Mouse (Mus musculus): Measurements from ENCODE around the gene Def6.

Def6 gene

GRCm38 (mm10) chr17:28207591-28208313, at the start of gene Def6:
Def6 (plus strand) TSS chr17:28207778.
- no peak for DNase-seq (ENCODE audit: low spot score in 2 of 2)

DNA sequence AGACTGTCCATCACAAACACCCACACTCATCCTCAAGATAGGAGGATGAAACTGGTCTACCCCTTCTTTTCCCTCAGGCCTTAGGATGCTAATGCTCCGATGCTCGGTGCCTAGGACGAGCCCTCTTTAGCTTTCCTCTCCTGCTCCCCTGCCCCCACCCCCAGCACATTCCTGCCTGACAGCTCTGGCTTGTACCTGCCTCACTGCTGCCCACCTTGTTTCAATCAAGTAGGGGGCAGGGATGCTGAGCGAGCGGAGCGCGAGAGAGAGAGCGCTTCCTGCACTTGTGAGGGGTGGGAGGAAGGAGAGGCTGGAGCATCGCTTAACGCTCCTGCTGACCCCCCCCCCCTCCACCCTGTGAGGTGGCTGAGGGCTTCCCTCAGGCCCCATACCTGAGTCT, 47.2 kb upstream of the Def6 start:
- no peak for DNase-seq (ENCODE audit: low spot score in 2 of 2)

- DNase-seq (ENCODE audit: low spot score in 2 of 2): no peak
Observed at GRCm38 (mm10) chr17:28161310-28161881, 46.2 kb upstream of the Def6 start.

GRCm38 (mm10) chr17:28163666-28164065, 43.9 kb upstream of the Def6 start:
- DNase-seq (ENCODE audit: low spot score in 2 of 2): no peak

DNA sequence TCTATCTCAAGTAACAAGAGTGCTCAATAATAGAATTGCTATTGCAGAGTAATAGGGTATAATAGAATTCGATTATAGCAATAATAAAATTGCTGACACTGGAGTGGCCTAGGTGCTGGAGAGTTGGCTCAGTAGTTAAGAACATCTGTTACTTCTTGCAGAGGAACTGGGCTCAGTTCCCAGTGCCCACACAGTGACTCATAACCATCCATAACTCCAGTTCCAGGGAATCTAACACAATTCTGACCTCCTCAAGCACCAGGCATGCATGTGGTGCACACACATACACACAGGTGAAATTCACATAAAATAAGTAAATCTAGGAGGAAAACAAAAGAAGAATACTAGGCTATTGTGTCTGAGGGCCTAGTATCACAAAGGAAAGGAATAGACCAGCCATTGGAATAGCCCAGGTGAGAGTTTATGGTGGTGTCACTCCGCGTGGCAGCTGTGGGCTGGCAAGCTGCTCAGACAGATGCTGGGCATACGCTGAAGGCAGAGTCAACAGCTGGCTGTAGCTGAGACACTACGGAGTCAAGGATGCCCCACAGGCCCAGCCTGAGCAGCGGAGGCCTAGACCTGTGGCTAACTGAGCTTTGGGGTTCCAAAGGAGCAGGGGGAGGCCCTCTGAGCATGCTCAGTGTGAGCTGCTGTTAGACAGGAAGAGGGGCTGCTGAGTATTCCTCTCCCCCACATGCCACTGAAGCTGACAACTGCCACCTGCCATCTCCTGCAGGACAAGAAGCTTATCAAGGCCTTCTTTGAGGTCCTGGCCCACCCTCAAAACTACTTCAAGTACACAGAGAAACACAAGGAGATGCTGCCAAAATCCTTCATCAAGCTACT, 36.9 kb upstream of the Def6 start:
- DNase-seq (ENCODE audit: low spot score in 2 of 2): peak in 1 of 2 experiments; percentile 48

- no peak for DNase-seq (ENCODE audit: low spot score in 2 of 2)
Observed at GRCm38 (mm10) chr17:28172690-28173089, 34.9 kb upstream of the Def6 start.

DNA sequence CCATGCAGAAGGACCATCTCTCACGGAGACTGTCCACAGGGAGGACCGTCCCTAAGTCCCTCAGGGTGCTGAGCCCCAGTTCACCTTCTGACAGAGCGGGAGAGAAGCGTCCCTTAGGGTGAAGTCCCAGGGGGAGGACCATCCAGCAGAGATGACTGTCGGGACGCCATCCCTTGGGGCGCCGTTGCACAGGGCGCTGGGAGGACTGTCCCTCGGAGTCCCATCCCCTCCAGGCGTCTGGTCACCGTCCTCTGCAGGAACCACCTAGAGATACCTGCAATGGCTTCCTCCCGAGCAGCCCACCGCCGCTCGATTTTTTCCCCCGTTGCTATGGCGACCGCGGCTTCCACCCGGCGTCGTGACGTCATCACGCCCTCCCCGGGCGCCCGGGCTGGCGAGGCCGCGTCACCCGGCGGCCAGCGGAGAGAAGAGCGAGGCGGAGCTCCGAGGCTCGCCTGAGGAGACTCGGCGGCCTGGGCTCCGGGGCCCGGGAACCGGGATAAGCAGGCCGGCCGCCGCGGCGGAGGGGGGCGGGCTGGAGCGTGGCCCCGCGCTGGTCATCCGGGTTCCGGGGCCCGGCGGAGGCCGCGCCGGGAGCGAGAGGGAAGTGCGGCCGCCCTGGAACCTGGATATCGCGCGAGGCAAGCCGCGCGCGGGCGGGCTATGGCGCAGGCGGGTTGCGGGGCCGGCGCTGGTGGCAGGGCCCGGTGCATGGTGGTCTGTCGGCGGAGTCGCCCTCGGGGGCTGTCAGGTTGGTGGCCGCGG, 30.6 kb upstream of the Def6 start, which contains the start of gene Zfp523:
TSS of gene Zfp523 (plus strand) at position 355 of the 765 bp plus-strand sequence.
- DNase-seq (ENCODE audit: low spot score in 2 of 2): peak; percentile 82 to 84

DNA sequence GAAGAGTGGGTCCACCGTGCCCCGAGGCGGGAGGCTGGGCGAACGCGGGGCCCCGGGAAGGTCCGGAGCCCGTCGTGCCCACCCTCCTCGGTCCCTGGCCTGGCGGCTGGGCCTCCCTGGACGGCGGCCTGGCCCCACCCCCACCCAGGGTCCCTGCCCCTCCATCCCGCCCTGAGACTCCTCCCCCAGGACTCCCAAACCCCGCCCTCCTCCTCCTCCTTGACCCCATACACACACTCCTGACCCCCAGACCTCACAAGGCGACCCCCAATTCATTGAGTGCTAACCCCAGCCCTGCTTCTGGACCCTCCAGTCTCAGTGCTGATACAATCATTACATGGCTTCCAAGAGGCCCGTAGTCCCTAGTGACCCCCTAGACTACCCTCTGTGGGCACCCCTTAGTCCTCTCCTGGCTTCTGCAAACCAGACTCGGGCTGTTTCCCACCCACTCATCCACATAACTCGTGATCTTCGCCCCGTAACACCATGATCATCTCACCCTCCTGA, 30.0 kb upstream of the Def6 start:
- DNase-seq (ENCODE audit: low spot score in 2 of 2): no peak

GRCm38 (mm10) chr17:28180331-28180730, 27.2 kb upstream of the Def6 start:
- no peak for DNase-seq (ENCODE audit: low spot score in 2 of 2)

GRCm38 (mm10) chr17:28180783-28181544, 26.6 kb upstream of the Def6 start:
- DNase-seq (ENCODE audit: low spot score in 2 of 2): no peak

DNA sequence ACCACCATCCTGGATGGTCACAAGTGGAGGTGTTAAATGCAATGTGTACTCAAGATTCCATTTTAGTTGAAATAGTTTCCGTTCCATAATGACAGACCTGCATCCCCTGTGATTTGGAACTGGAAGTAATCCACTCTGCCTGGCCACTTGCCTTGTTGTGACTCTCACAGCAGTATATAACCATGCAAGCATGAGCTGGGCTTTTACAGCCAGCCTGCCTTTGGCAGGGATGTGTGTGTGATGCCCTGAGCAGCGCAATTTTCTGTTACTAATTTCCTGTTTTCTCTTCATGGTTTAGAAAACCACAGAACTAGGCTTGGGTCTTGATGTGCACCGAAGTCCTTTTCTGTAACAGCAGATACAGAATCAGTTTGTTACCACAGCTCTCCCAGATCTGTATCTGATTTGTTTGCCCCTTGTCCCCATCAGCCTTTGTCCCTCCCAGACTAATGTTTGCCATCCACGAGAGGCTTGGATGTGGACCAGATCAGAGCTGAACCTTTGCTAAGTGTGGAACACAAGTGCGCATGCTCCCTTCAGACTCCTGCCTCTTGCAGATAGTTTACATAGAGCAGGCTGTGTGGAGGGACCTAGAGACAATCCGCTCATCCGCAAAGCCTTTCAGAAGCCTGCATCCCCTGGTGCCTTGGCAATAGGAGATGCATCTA, 22.5 kb upstream of the Def6 start:
- no peak for DNase-seq (ENCODE audit: low spot score in 2 of 2)

DNA sequence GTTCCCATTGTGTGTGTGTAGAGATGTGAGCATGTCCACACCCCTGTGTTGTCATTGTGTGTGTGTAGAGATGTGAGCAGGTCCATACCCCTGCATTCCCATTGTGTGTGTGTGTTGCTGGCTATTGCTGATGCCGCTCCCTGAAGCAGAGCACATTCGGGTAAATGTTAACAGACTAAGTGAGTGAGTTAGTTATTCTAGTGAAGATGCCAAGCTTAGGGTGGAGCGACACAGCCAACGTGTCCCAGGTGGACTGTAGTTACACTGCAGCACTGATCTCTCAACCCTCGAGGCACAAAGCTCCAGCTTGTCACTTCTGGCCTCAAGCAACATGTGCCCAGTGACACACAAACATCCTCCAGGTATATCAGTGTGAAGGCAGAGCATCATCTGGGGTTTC, 19.3 kb upstream of the Def6 start:
- DNase-seq (ENCODE audit: low spot score in 2 of 2): no peak

GRCm38 (mm10) chr17:28192754-28193153, 14.8 kb upstream of the Def6 start:
- no peak for DNase-seq (ENCODE audit: low spot score in 2 of 2)

DNA sequence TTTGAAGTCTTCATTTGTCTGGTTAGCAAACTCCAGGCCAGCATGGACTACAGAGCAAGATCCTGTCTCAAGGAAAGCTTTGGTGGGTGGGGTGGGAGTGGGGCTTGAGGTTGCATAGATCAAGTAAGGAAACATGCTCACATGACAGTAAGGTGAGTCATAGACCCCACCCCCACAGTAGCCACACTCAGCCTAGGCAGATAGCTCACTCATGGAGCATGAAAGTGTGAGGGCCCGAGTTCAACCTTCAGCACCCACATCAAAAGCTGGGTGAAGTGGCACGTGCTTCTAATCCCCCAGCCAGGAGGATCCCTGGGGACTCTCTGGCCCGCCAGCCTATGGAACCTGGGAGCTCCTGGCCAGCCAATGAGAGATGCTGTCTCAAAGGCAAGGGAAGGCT, 14.0 kb upstream of the Def6 start:
- no peak for DNase-seq (ENCODE audit: low spot score in 2 of 2)

DNA sequence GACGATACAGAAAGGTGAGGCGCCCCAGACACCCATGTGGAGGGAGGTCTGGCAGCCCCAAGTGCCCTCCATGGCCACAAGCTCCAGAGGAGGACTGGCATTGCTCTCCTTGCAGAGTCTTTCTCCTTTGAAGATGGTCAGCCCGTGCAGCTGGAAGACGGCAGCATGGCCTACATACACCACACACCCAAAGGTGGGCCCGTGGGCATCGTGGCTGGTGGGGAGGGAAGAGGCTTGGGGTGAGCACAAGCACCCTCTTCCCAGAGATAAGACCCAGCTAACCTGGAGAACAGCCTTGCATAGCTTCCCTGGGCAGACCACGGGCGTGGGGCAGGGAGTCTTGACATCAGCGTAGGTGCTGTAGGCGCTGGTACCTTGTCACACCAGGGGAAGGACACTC, 12.5 kb upstream of the Def6 start:
- no peak for DNase-seq (ENCODE audit: low spot score in 2 of 2)

DNA sequence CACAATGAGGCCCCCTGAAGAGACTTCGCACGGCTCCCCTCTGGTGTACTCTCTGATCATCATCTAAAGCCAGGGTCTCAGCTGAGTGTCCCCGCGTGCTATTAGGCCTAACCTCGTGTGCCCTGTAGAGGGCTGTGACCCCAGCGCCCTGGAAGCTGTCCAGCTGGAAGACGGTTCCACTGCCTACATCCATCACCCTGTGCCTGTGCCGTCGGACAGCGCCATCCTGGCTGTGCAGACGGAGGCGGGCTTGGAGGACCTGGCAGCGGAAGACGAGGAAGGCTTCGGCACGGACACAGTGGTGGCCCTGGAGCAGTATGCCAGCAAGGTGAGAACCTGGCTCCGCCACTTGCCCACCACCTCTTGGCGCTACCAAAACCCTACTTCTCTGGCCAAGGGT, 9.9 kb upstream of the Def6 start:
- no peak for DNase-seq (ENCODE audit: low spot score in 2 of 2)

- no peak for DNase-seq (ENCODE audit: low spot score in 2 of 2)
Observed at GRCm38 (mm10) chr17:28201982-28202381, 5.6 kb upstream of the Def6 start.

- no peak for DNase-seq (ENCODE audit: low spot score in 2 of 2)
Observed at GRCm38 (mm10) chr17:28204052-28204720, 3.4 kb upstream of the Def6 start.

- DNase-seq (ENCODE audit: low spot score in 2 of 2): no peak
Observed at GRCm38 (mm10) chr17:28205443-28205842, 2.1 kb upstream of the Def6 start.

DNA sequence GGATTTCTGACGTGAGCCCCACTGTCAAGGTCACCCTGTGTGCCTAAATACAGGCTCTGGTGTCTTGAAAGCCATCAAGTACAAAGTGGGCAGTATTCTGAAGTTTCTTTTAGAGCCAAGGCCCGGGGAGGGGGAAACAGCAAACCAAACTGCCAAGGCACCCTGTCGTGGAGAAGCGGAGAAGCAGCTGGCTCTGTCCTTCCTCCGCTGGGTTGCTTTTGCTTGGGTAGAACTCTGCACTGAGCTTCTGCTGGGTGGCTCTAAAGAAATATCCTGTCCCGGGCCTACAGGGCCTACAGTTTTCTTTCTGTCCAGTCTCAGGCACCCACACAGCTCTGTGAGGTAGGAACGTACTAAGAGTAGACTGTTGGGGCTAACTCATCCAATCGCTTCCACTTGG, 486 bp upstream of the Def6 start:
- no peak for DNase-seq (ENCODE audit: low spot score in 2 of 2)

All from right cerebral cortex, postnatal 36 days (tissue).